Mouse (Mus musculus) cerebellum, adult 9-11 months (tissue): ENCODE results near the gene Pgk1.
"Not testable (repeated sequence)": the region's sequence is repeated elsewhere in the genome, so short reads cannot be mapped to it uniquely, and the experiment has no call there.

ENCODE experiments used
- DNase-seq: peaks from one replicate; pipeline ENCODE4 v3.0.0; 2022

Pgk1 gene

GRCm38 (mm10) chrX:106186713-106187649 is at the start of gene Pgk1:
Pgk1 (plus strand) TSS chrX:106187100.
- DNase-seq = peak; percentile 98

- DNase-seq = no peak
Measured at GRCm38 (mm10) chrX:106139309-106140070, 47.4 kb upstream of the Pgk1 start.

GRCm38 (mm10) chrX:106142936-106143335 is 44.0 kb upstream of the Pgk1 start, which contains the start of gene Tlr13:
Tlr13 (plus strand) TSS chrX:106143204.
- DNase-seq = no peak

GRCm38 (mm10) chrX:106148185-106148584 is 38.7 kb upstream of the Pgk1 start:
- no peak for DNase-seq

GRCm38 (mm10) chrX:106149460-106149859 is 37.4 kb upstream of the Pgk1 start:
- DNase-seq = no peak

- no peak for DNase-seq
Measured at GRCm38 (mm10) chrX:106154180-106154586, 32.7 kb upstream of the Pgk1 start.

GRCm38 (mm10) chrX:106155892-106156291 is 31.0 kb upstream of the Pgk1 start:
- DNase-seq = no peak

- no peak for DNase-seq
Measured at GRCm38 (mm10) chrX:106163995-106164394, 22.9 kb upstream of the Pgk1 start.

- DNase-seq = no peak
Measured at GRCm38 (mm10) chrX:106164555-106164954, 22.3 kb upstream of the Pgk1 start.

GRCm38 (mm10) chrX:106165089-106165488 is 21.8 kb upstream of the Pgk1 start:
- DNase-seq = no peak

- DNase-seq = peak; percentile 63
Measured at GRCm38 (mm10) chrX:106171106-106171852, 15.6 kb upstream of the Pgk1 start.

GRCm38 (mm10) chrX:106171853-106172154 is 15.1 kb upstream of the Pgk1 start:
- no peak for DNase-seq

- no peak for DNase-seq
Measured at GRCm38 (mm10) chrX:106176331-106176730, 10.6 kb upstream of the Pgk1 start.

- no peak for DNase-seq
Measured at GRCm38 (mm10) chrX:106184279-106184678, 2.6 kb upstream of the Pgk1 start.

GRCm38 (mm10) chrX:106185706-106186105 is 1.2 kb upstream of the Pgk1 start:
- DNase-seq = no peak

- peak; percentile 53 for DNase-seq
Measured at GRCm38 (mm10) chrX:106187737-106188136, 837 bp downstream of the Pgk1 start.

- no peak for DNase-seq
Measured at GRCm38 (mm10) chrX:106189356-106189755, 2.5 kb downstream of the Pgk1 start.

GRCm38 (mm10) chrX:106190091-106190490 is 3.2 kb downstream of the Pgk1 start:
- no peak for DNase-seq

GRCm38 (mm10) chrX:106194361-106194760 is 7.5 kb downstream of the Pgk1 start:
- not testable (repeated sequence) for DNase-seq

- no peak for DNase-seq
Measured at GRCm38 (mm10) chrX:106197308-106197707, 10.4 kb downstream of the Pgk1 start.

- no peak for DNase-seq
Measured at GRCm38 (mm10) chrX:106198904-106199303, 12.0 kb downstream of the Pgk1 start.

- DNase-seq = no peak
Measured at GRCm38 (mm10) chrX:106209100-106209499, 22.2 kb downstream of the Pgk1 start.
